Mouse (Mus musculus) cerebellum, adult 9-10 months (tissue): ENCODE measurements around the gene Nyap2.
A peak's percentile ranks its signal among the peaks of the same experiment; 100 is the strongest.

Experiments used
- DNase-seq: peaks from one replicate; pipeline ENCODE4 v3.0.0; 2022

Gene Nyap2

DNA sequence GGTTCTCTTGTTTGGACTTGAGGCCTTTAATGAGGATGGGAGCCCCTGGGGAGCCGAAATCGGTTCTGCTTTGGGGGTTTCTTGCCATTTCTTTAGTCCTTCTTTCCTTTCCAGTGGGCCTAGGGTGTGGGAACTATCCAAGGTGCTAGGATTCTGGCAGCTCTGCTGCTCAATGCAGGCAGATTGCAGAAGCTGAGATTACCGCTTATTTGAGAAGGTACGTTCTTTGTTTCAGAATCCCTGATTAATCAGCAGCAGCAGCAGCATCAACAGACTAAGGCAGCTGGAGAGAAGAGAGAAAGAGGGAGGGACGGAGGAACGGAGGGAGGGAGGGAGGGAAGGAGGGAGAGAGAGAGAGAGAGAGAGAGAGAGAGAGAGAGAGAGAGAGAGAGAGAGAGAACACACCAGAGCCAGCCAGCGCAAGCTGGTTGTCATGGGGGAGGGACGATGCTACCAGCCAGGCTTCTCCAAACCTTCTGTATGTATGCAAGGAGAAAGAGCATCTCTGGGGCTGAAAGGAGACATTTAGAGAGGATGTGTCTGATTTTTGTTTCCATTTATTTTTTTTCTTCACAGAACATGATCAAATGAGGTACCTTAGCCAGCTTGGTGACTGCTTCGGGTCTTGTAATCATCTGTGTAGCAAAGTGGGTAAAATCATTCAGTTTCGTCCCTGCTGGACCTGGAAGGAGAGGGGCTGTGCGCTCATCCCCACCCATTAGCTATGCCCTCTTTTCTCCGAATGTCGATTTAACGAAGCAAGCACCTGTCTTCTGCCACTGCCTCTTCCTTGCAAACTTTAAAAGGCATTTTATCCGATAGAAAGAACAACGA lies at the start of gene Nyap2:
Gene Nyap2, plus strand, starts transcription at position 120 of the 834 bp plus-strand sequence.
- DNase-seq, result peak; percentile 85

DNA sequence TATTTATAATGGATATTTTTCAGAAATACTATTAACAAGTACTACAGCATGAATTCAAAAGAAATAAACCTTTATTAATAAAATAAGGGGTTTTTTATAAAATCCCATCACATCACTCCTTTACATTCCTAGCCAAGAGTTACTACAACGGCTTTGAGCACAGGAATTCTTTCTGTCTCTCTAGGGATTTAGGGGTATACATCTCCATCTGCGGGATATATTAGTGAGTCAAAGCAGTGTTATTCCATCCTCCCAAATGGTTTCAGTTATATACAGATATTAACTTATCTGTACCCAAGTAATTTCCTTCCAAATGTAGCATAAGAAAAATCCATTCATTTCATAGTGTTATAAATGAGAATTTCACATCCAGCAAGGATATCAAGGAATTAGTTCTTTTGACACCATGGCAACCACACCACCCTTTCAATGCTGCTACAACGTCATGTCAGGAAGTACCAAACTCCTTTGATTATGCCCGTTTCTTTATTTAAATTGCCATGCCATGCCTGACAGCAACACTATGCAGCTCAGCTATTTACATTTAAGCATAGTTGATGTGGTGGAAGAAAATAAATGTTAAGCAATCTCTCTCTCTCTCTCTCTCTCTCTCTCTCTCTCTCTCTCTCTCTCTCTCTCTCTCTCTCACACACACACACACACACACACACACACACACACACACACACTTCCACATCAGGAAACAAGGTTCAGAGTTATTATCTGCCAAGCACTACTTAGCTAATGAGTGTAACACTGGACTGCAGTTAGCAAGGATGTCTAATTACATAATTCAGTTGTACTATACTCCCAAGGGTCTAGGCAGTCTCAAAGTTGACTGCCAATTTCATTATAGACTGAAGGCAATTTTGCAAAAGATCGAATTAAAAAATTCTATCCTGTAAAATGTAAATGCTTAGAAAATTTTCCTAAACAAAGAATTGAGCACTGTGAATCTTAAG lies 33.6 kb upstream of the Nyap2 start:
- DNase-seq, result no peak

DNA sequence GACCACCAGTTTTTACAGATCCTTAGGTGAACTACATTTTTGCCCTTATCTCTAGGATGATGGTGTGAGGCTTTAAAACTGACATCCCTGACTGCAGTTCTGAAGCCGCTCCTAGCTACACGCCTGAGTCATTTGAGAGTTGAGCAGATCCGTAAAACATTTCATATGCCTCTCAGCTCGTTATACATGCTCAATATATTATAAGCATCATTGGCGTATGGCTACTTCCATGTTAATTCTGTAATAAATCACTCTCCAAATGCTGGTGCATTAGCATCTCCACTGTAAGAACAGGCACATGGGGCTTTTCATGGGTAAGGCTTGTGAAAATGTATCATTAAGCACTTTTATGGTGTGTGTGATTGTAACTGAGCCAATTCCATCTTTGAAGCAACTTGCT lies 18.4 kb upstream of the Nyap2 start:
- no peak for DNase-seq

DNA sequence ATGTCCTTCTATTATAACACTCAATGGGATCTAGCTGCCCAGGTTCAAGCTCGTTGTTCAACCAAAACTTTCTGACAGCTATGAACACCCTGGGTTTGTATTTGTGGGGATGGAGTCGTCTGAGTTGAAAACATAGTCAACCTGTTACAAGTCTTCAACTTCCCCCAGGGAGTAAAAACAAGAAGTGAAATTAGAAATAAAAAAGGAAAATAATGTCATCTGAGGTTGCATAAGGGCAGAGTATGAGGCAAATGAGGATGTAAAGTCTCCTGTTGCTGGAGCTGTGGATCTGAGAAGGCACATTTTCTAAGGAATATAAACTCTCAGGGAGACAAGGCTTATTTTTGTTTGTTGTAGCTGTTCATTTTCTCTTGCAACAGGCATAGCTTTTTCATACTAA lies 17.9 kb upstream of the Nyap2 start:
- DNase-seq, result no peak

DNA sequence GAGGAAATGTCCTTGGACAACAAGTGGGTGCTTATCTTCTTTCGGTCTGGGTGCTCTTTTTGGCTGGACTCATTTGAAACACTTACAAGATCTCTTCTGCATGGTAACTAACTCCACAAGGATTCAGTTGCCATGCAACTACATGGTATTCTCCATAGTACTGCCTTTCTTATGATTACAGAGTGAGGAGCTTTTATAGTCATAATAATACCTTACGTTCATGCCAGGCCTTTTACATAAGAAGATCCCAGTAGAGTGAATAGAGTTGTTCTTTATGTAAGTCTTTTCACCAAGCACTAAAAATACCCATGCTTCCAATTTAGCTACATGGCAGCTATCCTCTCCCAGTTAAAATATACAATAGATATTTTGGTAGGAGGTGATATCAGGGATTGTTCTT lies 13.9 kb upstream of the Nyap2 start:
- DNase-seq, result no peak

DNA sequence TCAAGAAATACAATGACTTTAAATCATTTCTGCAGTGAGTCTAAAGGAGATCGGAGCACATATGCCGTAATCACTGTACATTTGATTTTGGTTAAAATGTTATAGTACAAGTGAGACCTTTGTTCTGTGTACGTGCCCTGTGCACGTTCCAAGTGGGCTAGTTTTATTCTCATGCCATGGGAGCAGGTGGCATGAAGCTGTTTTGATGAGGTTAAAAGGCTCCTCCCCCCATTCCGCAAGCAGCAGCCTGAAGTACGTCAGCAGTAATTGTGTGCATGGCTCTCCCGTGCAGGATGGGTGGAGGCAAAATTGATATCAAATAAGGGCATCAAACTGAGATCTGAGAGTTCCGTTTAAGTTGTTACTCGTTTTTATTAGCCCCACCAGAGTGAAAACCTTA lies 491 bp upstream of the Nyap2 start:
- peak; percentile 85 for DNase-seq

DNA sequence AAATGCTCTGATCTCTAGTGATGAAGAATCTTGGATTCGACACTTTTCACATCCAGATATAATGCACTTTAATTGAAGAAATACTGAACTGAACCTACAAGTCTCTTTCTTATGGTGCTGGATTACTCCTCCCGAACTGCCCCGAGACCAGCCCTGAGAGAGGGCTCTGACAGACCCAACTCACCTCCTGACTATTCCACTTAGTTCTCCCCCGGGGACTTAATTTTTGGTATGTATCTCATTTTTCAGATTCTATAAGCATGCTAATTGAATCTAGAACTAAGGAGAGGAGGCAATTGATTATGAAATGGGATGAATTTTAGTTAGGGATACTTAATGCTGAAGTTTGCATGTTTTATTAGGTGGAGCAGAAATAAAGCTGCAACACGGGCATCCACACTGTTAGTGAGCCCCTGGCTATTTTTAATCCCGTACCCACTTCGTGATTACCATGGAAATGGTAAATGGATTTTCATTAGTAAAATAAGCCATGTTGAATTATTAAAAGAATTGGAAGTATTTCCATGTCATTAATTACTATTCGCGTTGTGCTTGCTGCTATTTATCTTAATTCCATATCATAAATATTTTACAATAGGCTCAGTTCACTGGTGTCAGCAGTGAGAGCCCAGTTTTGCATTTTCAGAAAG lies 1.0 kb downstream of the Nyap2 start:
- peak; percentile 52 for DNase-seq

DNA sequence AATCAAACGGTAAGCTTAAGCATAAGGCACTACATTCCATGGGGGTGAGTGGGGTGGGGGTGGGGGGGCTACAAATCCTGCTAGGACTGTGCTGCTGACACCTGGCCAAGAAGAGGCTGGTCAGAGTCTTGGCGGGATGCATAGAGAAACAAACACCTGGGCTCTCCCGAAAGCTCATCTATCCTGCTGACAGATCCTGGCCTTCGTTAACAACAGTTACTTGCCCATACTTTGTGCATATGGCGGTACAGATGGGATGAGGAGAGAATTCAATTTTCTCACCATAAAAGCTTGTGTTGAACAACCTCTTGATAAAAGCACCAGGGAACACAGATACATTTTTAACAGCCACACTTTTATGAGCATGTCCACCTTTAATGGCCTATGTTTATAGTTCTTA lies 10.7 kb downstream of the Nyap2 start:
- DNase-seq, result peak; percentile 46

DNA sequence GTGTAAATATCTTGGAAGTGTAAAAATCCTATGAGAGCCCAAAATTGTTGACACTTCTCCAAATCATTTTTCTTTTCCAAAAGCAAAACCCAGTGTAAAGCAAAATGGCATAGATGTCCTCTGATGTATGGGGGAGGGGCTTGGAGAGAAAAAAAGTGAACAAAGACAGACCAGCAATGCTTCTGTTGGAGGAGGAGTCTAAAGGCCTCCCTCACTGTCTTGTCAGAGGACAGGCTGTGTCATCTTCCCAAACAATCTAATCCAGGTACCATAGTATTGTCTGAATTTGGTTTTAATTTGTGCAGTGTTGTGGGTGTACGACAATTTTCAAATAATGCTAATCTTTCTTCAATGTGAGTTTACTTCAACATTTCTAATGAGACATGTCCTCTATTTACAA lies 13.7 kb downstream of the Nyap2 start:
- no peak for DNase-seq

DNA sequence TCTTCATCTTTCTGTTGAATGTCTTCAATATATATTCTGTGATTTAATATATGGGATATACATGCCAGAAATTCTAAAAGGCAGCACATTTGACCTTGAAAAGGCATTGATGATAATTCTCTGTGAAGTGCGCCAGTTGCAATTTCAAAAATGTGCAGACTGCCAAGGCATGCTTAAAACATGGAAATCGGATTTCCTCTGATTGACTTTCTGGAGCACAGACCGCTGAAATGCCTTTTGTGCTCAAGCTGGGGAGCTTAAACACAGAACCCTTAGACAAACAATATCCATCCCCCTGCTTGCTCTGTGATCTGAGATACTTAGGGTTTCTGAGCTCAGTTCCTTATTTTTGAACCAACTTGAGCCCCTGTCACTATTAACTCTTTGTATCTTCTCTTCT lies 14.2 kb downstream of the Nyap2 start:
- no peak for DNase-seq

DNA sequence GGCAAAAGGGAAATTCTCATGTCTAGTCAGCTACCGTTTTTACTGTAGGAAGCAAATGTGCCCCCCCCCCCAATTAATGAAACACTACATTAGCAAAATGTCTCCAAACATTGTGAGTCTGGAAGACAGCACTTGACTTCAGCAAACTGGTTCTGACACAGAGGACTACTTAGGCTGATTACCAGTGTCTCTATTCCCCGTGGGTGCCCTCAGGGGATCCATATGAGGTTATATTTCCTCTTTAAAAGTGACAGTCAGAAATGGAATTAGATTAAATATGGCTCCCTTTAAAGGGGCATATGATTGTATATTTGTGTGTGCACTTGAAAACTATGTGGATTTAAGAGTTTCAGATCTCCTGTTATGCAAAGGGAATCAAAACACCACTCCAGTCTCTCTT lies 15.3 kb downstream of the Nyap2 start:
- DNase-seq, result no peak

DNA sequence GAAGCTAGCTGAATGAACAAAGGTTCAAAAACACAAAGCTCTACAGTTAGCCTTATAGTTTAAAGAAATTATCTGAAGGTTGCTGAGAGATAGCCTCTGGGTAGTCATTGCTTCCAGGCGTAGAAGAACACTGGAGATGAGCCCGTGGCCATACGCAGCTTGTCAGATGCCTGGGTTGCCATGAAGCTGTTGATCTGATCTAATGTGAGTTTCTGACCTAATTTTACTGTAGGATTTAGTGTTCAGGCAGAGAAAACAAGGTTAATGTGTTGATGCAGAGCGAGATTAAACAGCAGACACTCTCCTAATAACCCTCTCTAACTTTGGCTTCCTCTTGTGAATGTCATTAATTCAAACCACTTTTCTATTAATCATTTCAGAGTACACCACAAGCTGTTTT lies 16.1 kb downstream of the Nyap2 start:
- DNase-seq, result peak; percentile 30

DNA sequence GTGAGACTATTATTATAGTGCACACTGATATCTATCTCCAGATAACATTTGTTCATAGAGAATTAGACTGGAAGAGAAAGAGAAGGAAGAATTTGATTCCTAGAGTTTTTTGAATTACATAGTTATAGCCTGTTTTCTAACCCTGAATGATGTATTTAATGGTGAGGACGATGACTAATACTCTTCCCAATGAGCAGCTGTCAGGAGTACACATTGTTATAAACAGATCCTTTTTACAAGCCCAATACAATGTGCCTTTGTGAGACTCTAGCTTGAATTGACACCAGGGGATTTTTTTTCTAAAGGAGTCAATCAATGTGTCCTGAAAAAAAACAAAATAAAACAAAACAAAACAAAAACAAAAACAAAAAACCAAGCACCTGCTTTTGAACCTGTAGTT lies 22.2 kb downstream of the Nyap2 start:
- no peak for DNase-seq

DNA sequence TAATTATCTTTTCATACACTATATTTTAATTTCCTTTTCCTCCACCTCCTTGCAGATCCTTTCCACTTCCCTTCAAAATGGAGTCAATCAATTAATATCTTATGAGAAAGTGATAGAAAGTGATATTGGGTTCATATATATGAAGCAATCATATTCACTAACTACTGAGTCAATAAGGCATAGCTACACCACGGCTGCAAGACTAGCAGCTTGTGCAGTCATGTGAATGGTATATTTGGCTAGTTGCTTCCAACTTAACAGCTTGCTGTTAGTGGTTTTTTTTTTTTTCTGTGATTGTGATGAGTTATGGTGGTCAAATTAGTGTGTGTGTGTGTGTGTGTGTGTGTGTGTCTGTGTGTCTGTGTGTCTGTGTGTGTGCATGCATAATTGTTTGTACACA lies 25.0 kb downstream of the Nyap2 start:
- DNase-seq, result no peak

DNA sequence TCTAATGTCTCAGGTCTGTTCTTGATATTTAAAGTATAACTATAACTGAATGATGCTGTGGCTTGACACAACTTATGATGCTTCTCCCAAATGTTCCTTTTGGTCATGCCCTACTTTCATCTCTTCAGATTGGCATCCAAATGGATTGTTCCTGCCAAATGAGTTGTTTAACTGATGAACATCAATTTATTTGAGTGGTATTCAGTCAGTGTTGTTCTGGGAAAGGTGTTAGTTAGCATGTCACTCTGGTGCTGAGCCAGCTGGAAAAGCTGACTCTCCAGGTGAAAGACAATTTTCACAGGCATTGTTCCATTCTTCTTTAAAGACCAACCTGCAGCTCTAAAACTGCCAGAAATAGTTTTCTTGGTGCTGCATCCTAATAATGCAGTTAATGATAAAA lies 43.0 kb downstream of the Nyap2 start:
- peak; percentile 75 for DNase-seq

DNA sequence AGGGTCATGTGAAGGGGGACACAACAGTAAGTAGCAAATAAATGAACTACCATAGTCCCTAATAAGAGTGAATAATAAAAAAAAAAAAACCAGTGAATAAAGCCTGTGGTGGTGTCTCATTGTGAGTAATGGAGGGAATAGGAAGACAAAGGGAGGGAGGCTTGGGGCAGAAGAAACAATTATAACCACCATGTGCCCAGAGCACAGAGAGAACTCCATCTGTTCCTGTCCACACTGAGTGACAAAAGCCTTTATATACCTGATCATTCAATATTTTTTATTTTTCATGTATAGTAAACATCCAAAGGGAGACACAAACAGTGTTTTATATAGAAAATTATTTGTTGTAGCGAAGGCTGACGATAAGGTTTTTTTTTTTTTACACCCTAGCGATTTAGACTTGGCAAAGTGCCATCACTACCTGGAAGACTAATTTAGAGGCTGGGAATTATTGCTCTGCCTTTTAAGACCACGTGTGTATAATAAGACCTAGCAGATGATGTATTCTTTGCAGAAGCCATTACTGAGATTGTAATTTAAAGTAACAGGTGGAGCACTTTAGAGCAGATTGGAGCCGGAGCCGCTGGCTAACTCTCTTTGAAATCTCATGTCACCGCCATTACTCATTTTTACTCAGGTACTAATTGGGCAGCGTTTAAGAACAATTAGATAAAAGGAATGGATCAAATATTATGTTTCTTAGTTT lies 55.4 kb downstream of the Nyap2 start:
- DNase-seq, result peak; percentile 66

DNA sequence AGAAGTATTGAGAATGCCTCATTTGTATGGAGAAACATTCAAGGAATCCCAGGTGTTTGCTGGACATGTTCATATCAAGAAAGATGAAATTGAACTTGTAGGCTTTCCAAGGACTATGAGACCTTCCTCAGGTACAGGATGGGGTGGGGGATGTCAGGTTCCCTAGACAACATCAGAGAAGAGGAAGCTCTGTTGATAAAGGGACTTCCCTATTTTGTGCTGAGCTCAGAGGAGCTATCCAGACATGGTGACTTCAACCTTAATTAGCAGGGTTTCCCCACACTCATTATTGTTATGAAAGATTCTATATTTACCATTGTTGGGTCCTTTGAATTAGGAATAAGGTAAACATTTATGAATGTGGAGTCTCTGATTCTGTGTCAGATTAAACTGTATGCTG lies 67.1 kb downstream of the Nyap2 start:
- DNase-seq, result no peak

DNA sequence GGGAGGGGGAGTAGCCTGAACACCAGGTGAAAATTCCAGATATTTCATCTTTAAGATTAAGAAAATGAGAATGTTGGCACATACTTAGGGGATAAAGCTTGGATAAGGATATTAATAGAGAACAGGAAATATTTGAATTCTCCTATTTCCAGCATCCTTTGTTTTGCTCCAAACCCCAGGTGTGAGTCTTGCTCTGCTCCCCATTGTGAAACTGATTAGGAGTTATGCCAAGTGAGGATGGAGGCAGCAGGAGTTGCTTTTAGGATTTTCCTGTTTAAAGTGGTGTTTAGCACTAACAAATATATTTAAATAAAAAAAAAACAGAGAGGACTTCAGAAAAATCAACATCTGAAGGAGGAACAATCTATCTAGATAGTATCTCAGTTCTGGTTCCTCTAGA lies 68.8 kb downstream of the Nyap2 start:
- peak; percentile 50 for DNase-seq

DNA sequence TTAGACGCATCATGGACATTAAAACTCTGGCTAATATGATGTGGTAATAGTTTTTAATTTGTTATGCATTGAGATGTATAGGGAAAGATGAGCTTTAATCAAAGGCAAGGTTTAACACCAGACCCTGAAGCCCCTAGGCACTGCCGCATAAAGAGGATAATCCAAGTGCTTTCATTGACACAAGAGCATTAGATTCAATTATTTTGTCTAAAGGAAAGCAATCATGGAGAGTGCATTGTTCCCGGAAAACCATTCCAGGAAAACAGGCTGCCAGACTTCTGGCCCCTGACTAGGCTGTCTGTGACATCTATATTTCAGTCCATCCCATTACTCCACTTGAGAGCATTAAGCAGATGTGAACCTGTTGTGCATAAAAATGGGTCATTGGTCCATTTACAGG lies 92.5 kb downstream of the Nyap2 start:
- no peak for DNase-seq

DNA sequence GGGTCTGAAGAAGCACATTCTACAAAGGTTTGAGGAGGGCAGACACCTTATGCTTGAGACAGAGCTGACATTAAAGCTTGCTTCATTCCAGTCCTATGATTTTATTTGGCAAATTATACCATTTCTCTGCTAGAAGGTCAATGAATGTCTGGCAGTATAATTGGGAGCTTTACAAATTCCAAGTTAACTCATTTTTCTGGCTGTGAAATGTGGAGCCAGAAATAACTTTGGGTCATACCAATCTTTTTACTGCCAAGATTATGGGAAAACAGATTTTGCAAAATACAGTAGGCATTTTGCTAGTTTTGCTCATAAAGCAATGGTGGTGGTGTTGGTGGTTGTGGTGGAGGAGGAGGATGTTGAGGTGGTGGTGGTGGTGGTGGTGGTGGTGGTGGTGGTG lies 96.0 kb downstream of the Nyap2 start:
- DNase-seq, result peak; percentile 21

DNA sequence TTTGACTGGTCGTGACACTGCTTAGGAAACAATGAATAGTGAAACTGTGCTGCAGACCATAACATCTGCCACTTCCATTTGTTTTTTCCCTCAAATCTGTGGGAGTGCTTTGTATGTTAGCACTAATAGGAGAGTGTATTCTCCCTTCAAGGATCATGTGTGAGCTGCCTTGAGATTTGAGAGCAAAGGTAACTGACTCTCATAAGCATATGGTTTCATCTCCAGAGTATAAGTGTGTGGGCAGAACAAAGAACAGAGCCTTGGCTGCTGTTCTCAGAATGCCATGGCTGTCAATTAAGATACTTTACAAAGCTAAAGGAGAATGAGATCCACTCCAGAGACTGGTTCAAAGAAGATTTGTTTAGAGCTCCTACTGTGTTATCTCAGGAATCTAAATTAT lies 96.6 kb downstream of the Nyap2 start:
- no peak for DNase-seq

DNA sequence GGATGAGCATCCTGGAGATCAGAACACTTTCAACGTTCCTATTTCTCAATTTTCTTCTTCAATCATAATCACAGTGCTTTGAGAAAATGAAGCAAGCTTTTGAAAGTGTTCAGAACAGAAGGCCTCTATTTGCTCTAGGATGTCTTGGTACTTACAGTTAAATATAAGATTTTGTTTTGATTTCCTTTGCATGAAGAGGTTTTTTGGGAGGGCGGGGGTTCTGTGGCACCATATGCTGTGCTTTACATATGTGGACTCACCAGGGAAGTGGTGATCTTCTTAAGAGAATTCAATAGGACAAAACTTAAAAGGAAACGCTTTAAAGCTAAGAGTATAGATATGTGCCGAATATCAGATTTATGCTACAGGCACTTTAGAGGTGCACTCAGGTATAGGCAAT lies 103.0 kb downstream of the Nyap2 start:
- no peak for DNase-seq

DNA sequence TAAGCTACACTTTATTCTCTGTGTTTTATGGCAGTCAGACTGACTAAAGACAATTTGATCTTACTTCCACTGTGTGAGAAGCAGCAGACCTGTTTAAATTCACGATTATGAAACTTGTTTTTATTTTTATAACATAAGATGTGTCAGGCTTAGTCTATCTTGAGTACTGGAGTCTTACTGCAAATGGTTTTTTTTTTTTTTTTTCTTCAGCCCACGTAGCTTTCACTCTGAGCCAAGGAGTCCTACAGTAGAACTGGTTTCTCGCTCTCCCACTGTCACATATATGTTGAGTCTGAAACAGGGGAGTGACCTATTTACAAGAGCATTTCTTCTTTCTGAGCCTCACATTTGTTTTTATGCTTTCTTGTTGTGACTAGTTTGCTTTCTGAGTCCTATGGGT lies 103.9 kb downstream of the Nyap2 start:
- no peak for DNase-seq
